Mouse (Mus musculus): Measurements from ENCODE around the gene Prkch. TPM values are rescaled to one million over a fixed set of nuclear protein-coding genes. Genes with fewer than 3 reads are reported as not detected.

Prkch gene
- polyA plus RNA-seq, 1 experiment from 2014 or later, result 4.0 TPM

GRCm38 (mm10) chr12:73585850-73586249 lies 1.3 kb downstream of the Prkch start:
- peak overlapping the region; percentile 75 for H3K4me3 ChIP-seq
- peak; percentile 24 for DNase-seq (ENCODE audit: low spot score)
- H3K27me3 ChIP-seq (ENCODE audit: low read depth, poor library complexity, severe bottlenecking), result peaks cover 67% of the 10 kb centered on the region
- peaks cover 21% of the 10 kb centered on the region for H3K4me1 ChIP-seq
- H3K9me3 ChIP-seq (replicated peaks), result no peaks in the 10 kb centered on the region
- no peaks in the 10 kb centered on the region for H3K36me3 ChIP-seq
- WGBS, result 5% methylated on average over 7 of the region's 7 CpGs
- no peak overlapping the region for H3K27ac ChIP-seq (replicated peaks)

- Histone ChIP-seq H3K4me1 (peaks cover 21% of the 10 kb centered on the region), H3K36me3 (no peaks in the 10 kb centered on the region), H3K4me3 (no peak overlapping the region), H3K9me3 (replicated peaks) (no peaks in the 10 kb centered on the region), H3K27ac (replicated peaks) (no peak overlapping the region), H3K27me3 (ENCODE audit: low read depth, poor library complexity, severe bottlenecking) (peaks cover 55% of the 10 kb centered on the region)
- 69% methylated on average over 3 of the region's 3 CpGs for WGBS
- DNase-seq (ENCODE audit: low spot score), result no peak
Measured at GRCm38 (mm10) chr12:73587262-73587661, 2.7 kb downstream of the Prkch start.

- Histone ChIP-seq H3K27ac (replicated peaks) (no peak overlapping the region), H3K36me3 (no peaks in the 10 kb centered on the region), H3K9me3 (replicated peaks) (no peaks in the 10 kb centered on the region), H3K27me3 (ENCODE audit: low read depth, poor library complexity, severe bottlenecking) (peaks cover 28% of the 10 kb centered on the region), H3K4me3 (no peak overlapping the region), H3K4me1 (peaks cover 5% of the 10 kb centered on the region)
- no peak for DNase-seq (ENCODE audit: low spot score)
- 91% methylated on average over 15 of the region's 15 CpGs for WGBS
Measured at GRCm38 (mm10) chr12:73590627-73591276, 6.2 kb downstream of the Prkch start.

- Histone ChIP-seq H3K27me3 (ENCODE audit: low read depth, poor library complexity, severe bottlenecking) (peaks cover 19% of the 10 kb centered on the region), H3K4me3 (no peak overlapping the region), H3K4me1 (no peaks in the 10 kb centered on the region), H3K27ac (replicated peaks) (no peak overlapping the region), H3K36me3 (no peaks in the 10 kb centered on the region), H3K9me3 (replicated peaks) (no peaks in the 10 kb centered on the region)
- DNase-seq (ENCODE audit: low spot score), result no peak
- whole genome bisulfite sequencing, result 74% methylated on average over 6 of the region's 11 CpGs
Measured at GRCm38 (mm10) chr12:73591625-73592024, 7.0 kb downstream of the Prkch start.

GRCm38 (mm10) chr12:73593021-73593798 lies 8.6 kb downstream of the Prkch start:
- Histone ChIP-seq H3K27me3 (ENCODE audit: low read depth, poor library complexity, severe bottlenecking) (peaks cover 3% of the 10 kb centered on the region), H3K9me3 (replicated peaks) (no peaks in the 10 kb centered on the region), H3K4me1 (0 out of 2 replicates have a peak, but pooled peaks cover 4% of the 10 kb centered on the region), H3K36me3 (no peaks in the 10 kb centered on the region), H3K4me3 (no peak overlapping the region), H3K27ac (replicated peaks) (no peak overlapping the region)
- no peak for DNase-seq (ENCODE audit: low spot score)
- WGBS, result 89% methylated on average over 12 of the region's 12 CpGs

- WGBS, result 88% methylated on average over 9 of the region's 9 CpGs
- Histone ChIP-seq H3K27me3 (ENCODE audit: low read depth, poor library complexity, severe bottlenecking) (no peaks in the 10 kb centered on the region), H3K4me3 (no peak overlapping the region), H3K36me3 (no peaks in the 10 kb centered on the region), H3K9me3 (replicated peaks) (no peaks in the 10 kb centered on the region), H3K4me1 (0 out of 2 replicates have a peak, but pooled peaks cover 6% of the 10 kb centered on the region), H3K27ac (replicated peaks) (no peak overlapping the region)
- DNase-seq (ENCODE audit: low spot score), result no peak
Measured at GRCm38 (mm10) chr12:73594177-73594745, 9.7 kb downstream of the Prkch start.

GRCm38 (mm10) chr12:73595226-73595625 lies 10.6 kb downstream of the Prkch start:
- 83% methylated on average over 8 of the region's 8 CpGs for whole genome bisulfite sequencing
- H3K9me3 ChIP-seq (replicated peaks), result no peaks in the 10 kb centered on the region
- no peaks in the 10 kb centered on the region for H3K27me3 ChIP-seq (ENCODE audit: low read depth, poor library complexity, severe bottlenecking)
- DNase-seq (ENCODE audit: low spot score), result no peak
- no peaks in the 10 kb centered on the region for H3K36me3 ChIP-seq
- H3K4me3 ChIP-seq, result no peak overlapping the region
- H3K27ac ChIP-seq (replicated peaks), result no peak overlapping the region
- peaks cover 15% of the 10 kb centered on the region for H3K4me1 ChIP-seq

GRCm38 (mm10) chr12:73598241-73598640 lies 13.6 kb downstream of the Prkch start:
- 74% methylated on average over 6 of the region's 6 CpGs for WGBS
- Histone ChIP-seq H3K27me3 (ENCODE audit: low read depth, poor library complexity, severe bottlenecking) (peaks cover 7% of the 10 kb centered on the region; the same call in 1 of the 2 replicates), H3K9me3 (replicated peaks) (no peaks in the 10 kb centered on the region), H3K36me3 (no peaks in the 10 kb centered on the region), H3K27ac (replicated peaks) (no peak overlapping the region), H3K4me1 (peaks cover 25% of the 10 kb centered on the region), H3K4me3 (no peak overlapping the region)
- no peak for DNase-seq (ENCODE audit: low spot score)

- Histone ChIP-seq H3K27me3 (ENCODE audit: low read depth, poor library complexity, severe bottlenecking) (peaks cover 14% of the 10 kb centered on the region; the same call in 1 of the 2 replicates), H3K36me3 (no peaks in the 10 kb centered on the region), H3K27ac (replicated peaks) (peak overlapping the region; percentile 46), H3K4me3 (no peak overlapping the region), H3K9me3 (replicated peaks) (no peaks in the 10 kb centered on the region), H3K4me1 (peaks cover 25% of the 10 kb centered on the region)
- 64% methylated on average over 4 of the region's 4 CpGs for WGBS
- no peak for DNase-seq (ENCODE audit: low spot score)
Measured at GRCm38 (mm10) chr12:73600457-73600856, 15.9 kb downstream of the Prkch start.

- no peaks in the 10 kb centered on the region for H3K9me3 ChIP-seq (replicated peaks)
- no peak for DNase-seq (ENCODE audit: low spot score)
- H3K27me3 ChIP-seq (ENCODE audit: low read depth, poor library complexity, severe bottlenecking), result peaks cover 30% of the 10 kb centered on the region
- no peak overlapping the region for H3K27ac ChIP-seq (replicated peaks)
- peaks cover 32% of the 10 kb centered on the region for H3K4me1 ChIP-seq
- no peak overlapping the region for H3K4me3 ChIP-seq
- WGBS, result 89% methylated on average over 7 of the region's 7 CpGs
- H3K36me3 ChIP-seq, result no peaks in the 10 kb centered on the region
Measured at GRCm38 (mm10) chr12:73602974-73603373, 18.4 kb downstream of the Prkch start.

GRCm38 (mm10) chr12:73603653-73604052 lies 19.1 kb downstream of the Prkch start:
- H3K4me1 ChIP-seq, result peaks cover 33% of the 10 kb centered on the region
- H3K36me3 ChIP-seq, result no peaks in the 10 kb centered on the region
- H3K27ac ChIP-seq (replicated peaks), result no peak overlapping the region
- 88% methylated on average over 6 of the region's 6 CpGs for WGBS
- no peak overlapping the region for H3K4me3 ChIP-seq
- H3K27me3 ChIP-seq (ENCODE audit: low read depth, poor library complexity, severe bottlenecking), result peaks cover 35% of the 10 kb centered on the region
- no peak for DNase-seq (ENCODE audit: low spot score)
- H3K9me3 ChIP-seq (replicated peaks), result no peaks in the 10 kb centered on the region

GRCm38 (mm10) chr12:73604762-73605161 lies 20.2 kb downstream of the Prkch start:
- no peak overlapping the region for H3K4me3 ChIP-seq
- H3K27ac ChIP-seq (replicated peaks), result no peak overlapping the region
- H3K36me3 ChIP-seq, result no peaks in the 10 kb centered on the region
- peaks cover 28% of the 10 kb centered on the region for H3K4me1 ChIP-seq
- peaks cover 35% of the 10 kb centered on the region for H3K27me3 ChIP-seq (ENCODE audit: low read depth, poor library complexity, severe bottlenecking)
- 80% methylated on average over 12 of the region's 12 CpGs for WGBS
- no peak for DNase-seq (ENCODE audit: low spot score)
- H3K9me3 ChIP-seq (replicated peaks), result no peaks in the 10 kb centered on the region

- 90% methylated on average over 4 of the region's 4 CpGs for WGBS
- H3K9me3 ChIP-seq (replicated peaks), result no peaks in the 10 kb centered on the region
- H3K27ac ChIP-seq (replicated peaks), result no peak overlapping the region
- H3K4me1 ChIP-seq, result peaks cover 28% of the 10 kb centered on the region
- H3K4me3 ChIP-seq, result no peak overlapping the region
- DNase-seq (ENCODE audit: low spot score), result no peak
- no peaks in the 10 kb centered on the region for H3K36me3 ChIP-seq
- H3K27me3 ChIP-seq (ENCODE audit: low read depth, poor library complexity, severe bottlenecking), result peaks cover 35% of the 10 kb centered on the region
Measured at GRCm38 (mm10) chr12:73605174-73605573, 20.6 kb downstream of the Prkch start.

All from midbrain, embryonic 10.5 days (tissue).